Mouse (Mus musculus) brain, embryonic 14.5 days (tissue): ENCODE data around the gene Gm17949.

Experiments used
- CTCF ChIP-seq: fragments of 200-500 bp; IDR thresholded peaks from 2 replicates; pipeline ENCODE4 v1.5.1; 2012; ENCODE audit warnings: inconsistent platforms, mild to moderate bottlenecking, moderate library complexity, borderline replicate concordance; ENCODE audit not compliant: insufficient read depth, insufficient read length; ENCODE audit errors: extremely low read depth
- POLR2A ChIP-seq: fragments of 200-500 bp; IDR thresholded peaks from 2 replicates; pipeline ENCODE4 v1.6.1; 2012; ENCODE audit warnings: mild to moderate bottlenecking, inconsistent platforms, borderline replicate concordance; ENCODE audit not compliant: poor library complexity, insufficient read depth, insufficient read length, severe bottlenecking; ENCODE audit errors: extremely low read depth

- TF ChIP-seq POLR2A (no peak), CTCF (no peak)
Measured at GRCm38 (mm10) chr17:57066908-57067307, 55.6 kb downstream of the Gm17949 start.
